Mouse (Mus musculus) retina, postnatal 7 days (tissue): ENCODE data around the gene Tmem254c.
"Not testable (repeated sequence)": the region's sequence is repeated elsewhere in the genome, so short reads cannot be mapped to it uniquely, and the experiment has no call there.

ENCODE experiments used
- DNase-seq: peaks from one replicate; pipeline ENCODE4 v3.0.0-alpha.2; 2012; ENCODE audit warnings: low read depth, low spot score

The Tmem254c gene

DNA sequence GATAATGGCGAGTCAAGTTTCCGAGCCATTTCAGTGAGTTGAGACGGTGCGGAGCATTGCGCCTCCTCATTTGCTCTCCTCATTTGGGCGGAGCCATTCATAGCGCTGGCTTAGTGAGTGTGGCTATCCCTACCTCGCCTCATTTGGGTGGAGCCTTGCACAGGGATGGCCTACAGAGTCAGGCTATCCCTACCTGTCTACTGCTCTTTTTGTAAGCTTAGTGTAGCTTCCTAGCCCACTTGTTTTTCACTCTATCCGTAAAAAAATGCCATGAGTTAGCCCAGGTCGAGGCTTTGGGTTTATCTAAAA, at the start of gene Tmem254c:
TSS of gene Tmem254c (minus strand) at position 31 of the 309 bp plus-strand sequence.
- not testable (repeated sequence) for DNase-seq

DNA sequence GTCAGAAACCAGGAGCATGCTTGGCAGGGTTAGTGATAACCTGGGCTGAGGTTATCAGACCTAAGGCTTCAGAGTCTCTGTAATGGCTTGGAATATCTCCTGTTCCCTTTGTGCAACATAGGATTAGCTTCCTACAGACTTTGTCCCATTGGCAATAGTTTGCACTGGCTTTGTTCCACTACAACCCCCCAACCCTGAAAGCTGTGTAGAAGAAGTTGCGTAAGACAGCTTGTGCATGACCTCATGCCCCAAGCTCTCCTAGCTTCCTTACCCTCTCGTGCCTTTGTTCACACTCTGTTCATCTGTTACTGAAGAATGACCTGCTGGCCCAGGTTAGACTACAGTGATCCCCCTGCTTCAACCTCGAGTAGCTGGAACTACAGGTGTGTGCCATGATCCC, 30.5 kb upstream of the Tmem254c start:
- DNase-seq: not testable (repeated sequence)

GRCm38 (mm10) chr14:26081997-26082396, 14.8 kb upstream of the Tmem254c start, which contains the start of gene Cphx3:
Gene Cphx3, plus strand, starts transcription at chr14:26082297.
- DNase-seq: not testable (repeated sequence)

GRCm38 (mm10) chr14:26081216-26081615, 14.1 kb upstream of the Tmem254c start, which contains the start of gene Cphx2:
Gene Cphx2, plus strand, starts transcription at chr14:26081516.
- not testable (repeated sequence) for DNase-seq

DNA sequence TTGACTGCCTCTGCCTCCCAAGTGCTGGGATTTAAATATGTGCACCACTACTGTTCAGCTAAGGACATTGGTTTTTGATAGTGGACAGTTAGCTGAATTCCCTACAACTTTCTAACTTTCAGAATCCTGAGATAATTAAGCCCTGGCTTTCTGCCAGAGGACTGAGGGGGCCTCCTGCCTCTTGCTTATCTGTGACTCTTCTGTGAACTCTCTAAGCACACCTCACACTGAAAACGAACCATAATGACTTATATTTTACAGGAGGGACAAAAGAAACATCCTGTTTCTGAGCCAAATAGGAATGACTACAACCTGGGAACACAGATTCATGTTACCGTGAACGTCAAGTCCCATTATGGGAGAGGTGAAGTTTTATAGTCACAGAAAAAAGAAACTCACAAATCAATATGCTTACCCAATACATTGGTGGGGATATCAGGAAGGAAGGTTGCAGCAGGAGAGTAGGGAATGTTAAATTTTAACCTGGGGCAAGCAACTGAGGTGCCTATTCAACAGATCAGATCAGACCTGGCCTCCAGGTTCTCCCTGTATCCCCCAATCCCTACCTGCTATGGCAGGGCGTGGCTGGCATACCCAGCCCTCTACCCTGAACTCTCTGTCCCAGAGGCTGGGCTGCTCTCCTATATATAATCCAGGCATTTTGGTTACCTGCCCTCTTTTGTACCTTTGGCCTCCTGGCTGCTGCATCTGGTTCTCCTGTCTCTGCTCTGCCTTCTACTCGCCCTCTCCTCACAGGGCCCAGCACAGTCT, 9.7 kb upstream of the Tmem254c start:
- not testable (repeated sequence) for DNase-seq

DNA sequence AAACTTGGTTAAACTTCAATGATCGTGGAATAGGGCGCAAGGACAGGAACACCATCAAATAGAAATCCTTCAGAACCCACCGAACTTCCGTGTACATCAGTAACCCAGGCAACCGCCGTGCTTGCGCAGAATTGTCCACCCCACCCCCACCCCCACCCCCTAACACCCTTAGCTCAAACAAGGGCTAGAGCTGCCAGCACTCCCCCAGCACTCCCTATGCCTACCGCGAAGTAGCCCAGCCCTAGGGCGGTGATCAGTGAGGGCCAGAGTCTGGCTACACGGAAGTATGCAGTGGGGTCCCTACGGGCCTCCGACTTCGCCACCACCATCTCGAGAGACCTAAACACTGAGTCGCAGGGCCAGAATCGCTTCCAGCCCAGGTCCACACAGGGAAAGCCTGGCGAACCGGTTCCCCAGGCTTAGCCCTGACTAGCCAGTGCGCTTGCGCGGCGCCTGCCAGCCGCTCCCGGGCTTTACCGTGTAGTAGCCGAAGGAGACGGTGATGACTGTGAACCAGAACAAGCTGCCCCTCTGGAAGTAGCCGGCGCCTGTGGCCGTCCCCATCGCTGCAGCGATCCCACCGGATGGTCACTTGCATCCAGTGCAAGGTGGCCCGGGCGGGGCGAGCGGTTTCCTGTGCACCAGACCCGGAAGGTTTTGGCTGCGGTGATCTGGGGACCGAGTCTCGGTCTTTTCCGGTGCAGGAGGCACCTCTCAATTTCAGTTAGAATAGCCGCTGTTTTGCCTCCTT, 406 bp downstream of the Tmem254c start:
- not testable (repeated sequence) for DNase-seq

- not testable (repeated sequence) for DNase-seq
Observed at GRCm38 (mm10) chr14:26059362-26059761, 7.8 kb downstream of the Tmem254c start.

DNA sequence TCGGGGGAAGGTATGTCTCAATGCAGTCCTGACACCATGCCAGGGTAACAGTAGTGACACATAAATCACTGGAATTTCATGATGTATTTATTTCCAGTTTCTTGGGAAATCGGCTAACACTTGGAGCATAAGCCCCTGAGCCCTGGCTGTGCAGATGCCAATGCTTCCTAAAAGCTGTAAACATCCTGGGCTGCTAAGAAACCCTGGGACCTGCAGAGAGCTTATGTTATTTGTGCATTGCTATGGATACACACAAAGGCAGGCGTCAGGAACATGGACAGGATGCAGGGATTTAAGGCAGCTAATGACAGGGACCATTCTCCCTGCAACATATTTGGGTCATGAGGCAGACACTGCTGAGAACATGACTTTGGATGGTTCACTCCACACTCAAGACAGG, 9.0 kb downstream of the Tmem254c start:
- not testable (repeated sequence) for DNase-seq

DNA sequence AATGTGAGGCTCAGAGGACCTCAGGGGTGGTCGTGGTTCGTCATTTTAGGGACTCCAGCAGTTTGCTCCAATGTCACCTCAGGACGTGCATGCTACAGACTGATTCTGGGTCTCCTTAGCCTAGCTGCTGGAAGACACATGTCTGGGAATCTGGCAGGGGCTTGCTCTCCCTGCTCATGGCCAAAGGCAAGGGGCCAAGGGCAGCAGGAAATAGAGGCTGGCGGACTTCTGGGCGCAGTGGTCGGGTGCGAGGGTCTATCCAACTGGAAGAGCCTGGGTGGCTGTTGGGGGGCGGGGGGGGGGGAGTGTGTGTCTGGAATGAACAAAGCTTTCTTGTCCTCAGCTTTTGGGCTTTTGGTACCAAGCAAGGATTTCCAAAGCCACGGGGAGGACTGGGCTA, 18.4 kb downstream of the Tmem254c start:
- DNase-seq: not testable (repeated sequence)

DNA sequence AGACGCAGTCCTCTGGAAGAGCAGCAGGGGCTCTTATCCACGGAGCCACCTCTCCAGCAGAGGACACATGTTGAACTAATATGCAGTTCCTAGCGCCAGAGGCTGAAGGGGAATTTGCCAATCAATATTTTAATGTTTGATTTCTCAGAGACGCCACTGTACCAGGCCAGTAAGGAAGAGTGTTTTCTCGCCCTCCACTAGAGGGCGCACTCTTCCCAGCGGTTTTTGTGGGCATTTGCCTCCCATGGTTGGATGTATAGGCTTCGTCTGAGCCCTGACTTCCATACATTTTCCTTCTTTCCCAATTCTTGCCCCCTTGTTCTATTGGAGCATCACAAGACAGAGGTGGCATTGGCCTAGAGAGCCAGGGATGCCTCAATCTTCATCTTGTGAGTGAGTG, 20.1 kb downstream of the Tmem254c start:
- not testable (repeated sequence) for DNase-seq

GRCm38 (mm10) chr14:26045007-26045406, 22.1 kb downstream of the Tmem254c start:
- DNase-seq: not testable (repeated sequence)

GRCm38 (mm10) chr14:26042611-26043010, 24.5 kb downstream of the Tmem254c start, which contains the start of gene Gm9780:
Gene Gm9780, minus strand, starts transcription at chr14:26042711.
- DNase-seq: not testable (repeated sequence)

DNA sequence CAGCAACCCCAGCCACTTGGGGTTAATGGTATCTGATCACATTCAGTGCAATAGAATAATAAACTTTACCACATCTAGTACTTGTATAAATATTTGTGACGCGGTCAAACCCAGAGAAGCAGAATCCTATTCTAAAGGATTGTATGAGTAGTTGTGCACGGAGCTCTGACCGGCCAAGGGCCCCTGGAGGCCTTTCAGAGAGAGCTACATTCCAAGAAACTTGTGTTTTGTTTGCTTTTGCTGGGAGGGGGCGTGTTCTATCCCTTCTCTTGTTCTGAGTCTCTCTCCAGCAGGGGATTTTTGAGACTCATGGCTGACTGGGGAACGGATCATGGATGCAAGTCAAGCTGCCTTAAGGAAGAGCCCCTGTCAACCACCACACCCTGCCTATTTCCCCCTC, 31.7 kb downstream of the Tmem254c start:
- not testable (repeated sequence) for DNase-seq

DNA sequence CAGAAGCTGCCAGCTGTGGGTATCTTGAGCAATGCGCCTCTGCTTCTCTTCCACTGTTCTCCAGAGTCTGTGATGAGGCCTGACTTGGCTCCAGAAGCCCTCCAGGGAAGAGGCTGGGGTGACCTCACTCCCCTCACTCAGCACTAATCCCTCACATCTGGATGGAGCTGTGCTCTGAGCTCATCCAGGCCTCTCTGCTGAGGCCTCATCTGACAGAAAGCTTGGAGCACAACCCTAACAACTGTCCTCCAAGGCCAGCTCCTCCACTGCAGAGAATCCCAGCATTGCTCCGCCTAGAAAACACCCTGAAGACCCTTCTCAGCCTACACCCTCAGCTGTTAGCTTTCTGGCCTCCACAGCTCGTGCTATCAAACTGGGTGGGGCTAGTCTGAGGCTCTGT, 32.8 kb downstream of the Tmem254c start:
- not testable (repeated sequence) for DNase-seq

GRCm38 (mm10) chr14:26025653-26026052, 41.5 kb downstream of the Tmem254c start:
- not testable (repeated sequence) for DNase-seq

DNA sequence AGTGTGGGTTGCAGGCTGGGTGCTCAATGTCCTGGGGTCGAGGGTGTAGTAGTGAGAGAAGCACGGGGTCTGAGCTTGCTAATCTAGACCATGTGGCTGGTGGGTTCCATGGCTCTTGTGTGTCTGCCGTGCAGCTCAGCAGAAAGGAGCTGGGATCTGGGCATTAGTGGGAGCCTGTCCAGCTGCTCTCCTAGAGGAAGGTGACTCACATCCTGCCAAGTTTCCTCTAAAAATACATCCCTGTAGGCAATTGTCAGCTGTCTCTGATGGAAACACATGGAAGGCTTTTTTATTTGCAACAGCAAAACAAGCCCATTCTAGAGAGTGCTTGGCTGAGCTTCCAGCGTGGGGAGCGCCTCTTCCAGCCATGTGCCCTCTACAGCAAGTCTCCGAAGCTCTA, 44.3 kb downstream of the Tmem254c start:
- DNase-seq: not testable (repeated sequence)

- not testable (repeated sequence) for DNase-seq
Observed at GRCm38 (mm10) chr14:26021555-26021954, 45.6 kb downstream of the Tmem254c start.

DNA sequence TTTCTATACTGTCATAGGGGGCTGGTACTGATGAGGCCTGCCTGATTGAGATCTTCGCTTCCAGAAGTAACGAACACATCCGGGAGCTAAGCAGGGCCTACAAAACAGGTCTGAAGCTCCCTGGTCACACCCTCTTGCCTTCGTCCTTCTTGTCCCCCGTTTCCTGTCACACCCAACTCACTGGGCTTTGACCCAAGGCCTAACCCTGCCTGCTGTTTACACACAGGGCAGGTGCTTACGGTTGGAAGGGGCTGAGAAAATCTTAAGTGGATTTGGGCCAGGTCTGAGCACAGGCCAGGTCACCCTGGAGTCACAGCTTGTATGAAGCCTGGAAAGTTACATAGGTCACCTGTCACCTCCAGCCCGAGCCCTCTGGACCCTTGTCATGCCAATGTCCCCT, 50.7 kb downstream of the Tmem254c start:
- not testable (repeated sequence) for DNase-seq
